Mouse (Mus musculus) urinary bladder, postnatal 36 days (tissue): ENCODE data around the gene Tmem179.

ENCODE experiments used
- DNase-seq, 2 experiments: peaks; one replicate each; pipeline ENCODE4 v3.0.0; 2022; ENCODE audit warnings: low spot score in 2 of 2, mixed read lengths in 1 of 2

Gene Tmem179

DNA sequence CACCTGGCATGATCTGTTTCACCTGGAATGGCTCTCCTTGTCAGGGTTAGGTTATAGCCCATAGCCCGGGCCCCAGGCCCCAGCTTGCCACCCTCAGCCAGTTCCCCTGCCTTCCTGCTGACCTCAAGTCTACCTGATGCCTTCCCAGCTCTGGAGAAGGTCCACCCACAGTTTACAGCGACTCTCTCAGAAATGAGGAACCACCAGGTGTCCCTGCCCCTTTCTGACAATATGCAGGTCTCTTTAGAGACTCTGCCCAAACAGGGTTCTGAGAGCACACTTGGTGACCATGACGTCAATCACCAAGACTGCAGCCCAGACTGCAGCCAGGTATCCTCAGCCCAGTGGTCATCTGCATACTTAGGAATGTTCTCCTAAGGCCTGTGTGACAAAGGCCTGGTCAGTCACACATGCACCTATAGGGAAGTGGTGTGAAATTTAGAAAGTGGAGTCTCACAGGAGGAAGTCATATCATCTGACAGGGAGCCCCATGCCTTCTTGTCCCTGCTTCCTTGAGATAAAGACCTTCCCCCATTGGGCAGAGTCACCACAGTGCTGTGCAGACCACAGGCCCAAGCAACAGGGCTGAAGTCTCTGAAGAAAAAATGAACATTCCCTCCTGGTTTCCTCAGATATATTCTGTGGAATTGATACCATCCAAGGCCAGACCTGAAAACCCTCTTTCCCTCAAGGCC lies 52.6 kb downstream of the Tmem179 start:
- no peak for DNase-seq

DNA sequence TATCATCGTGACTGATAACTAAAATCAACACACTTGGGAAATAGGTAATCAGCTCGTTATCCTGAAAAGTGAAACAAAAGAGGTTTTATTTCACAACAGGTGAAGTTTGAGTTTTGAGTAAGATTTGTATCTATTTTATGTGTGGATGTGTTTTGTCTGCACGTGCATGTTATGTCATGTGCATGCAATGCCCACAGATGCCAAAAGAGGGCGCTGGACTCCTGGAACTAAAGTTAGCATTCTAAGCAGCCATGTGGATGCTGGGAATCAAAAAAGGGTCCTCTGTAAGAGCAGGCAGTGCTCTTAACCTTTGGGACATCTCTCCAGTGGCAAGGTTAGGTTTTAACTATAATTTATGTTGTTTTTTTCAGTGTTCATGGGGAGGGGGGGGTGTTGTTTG lies 53.3 kb downstream of the Tmem179 start:
- no peak for DNase-seq

DNA sequence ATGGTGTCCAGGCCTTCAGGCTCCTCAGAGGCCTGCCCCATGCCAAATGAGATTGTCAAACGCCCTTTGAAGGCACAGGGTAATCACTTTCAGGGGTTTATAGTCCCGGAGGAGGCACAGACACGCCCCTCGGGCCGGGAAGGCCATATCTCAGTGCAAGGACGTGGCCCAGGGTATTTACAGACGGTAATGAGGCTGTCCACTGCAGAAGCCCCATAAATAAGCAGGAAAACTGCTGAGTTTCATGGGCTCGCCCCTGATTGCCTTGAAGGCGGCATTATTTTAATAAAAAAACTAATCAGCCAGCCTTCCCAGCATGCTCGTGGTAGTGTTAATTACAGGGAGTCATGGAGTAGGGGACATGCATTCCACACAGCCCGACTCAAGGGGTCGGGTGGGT lies 54.1 kb downstream of the Tmem179 start:
- DNase-seq = no peak

DNA sequence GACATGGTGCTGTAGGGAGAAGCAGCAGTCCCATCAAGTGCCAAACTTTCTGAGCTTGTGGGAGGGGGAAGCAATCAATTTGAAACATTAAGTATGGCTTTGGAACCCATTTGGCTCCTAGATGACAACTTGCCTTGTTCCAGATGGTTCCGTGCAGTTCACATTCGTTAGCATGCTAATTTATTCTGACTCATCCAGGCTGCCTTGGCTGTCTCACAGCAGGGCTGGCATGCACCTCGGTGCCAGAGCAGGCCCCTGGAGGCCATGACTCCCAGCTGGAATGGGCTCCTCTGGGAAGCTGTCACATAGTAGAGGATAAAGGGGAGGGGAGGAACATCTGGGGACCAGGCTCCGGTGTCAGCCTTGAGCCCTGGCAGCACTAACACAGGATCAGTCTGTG lies 58.7 kb downstream of the Tmem179 start:
- no peak for DNase-seq

DNA sequence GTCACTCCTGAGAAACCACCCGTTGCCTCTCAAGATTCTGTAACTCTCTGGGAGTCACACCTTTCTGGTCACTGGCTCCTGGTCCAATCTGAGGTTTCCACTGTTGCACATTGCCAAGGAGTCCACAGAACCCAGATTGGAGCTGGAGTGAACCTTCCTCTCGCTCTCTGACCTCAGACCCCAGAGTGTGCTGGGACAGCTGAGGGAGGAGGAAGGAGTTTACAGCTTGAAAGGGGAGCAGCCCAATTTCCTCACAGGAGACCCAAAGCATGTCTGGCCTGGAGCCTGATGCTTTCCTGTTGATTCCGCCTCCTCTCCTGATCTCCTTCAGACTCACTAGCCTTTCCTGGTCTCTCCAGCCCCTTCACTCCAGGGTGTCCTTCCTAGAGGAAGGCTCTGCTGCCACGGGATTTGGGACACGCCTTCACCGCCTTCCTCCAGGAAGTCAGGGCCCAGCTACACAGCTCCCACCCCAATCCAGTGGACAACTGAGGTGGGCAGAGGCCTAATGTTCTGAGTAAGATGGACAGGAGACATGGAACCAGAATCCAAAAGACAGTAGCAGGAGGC lies 60.3 kb downstream of the Tmem179 start:
- no peak for DNase-seq

DNA sequence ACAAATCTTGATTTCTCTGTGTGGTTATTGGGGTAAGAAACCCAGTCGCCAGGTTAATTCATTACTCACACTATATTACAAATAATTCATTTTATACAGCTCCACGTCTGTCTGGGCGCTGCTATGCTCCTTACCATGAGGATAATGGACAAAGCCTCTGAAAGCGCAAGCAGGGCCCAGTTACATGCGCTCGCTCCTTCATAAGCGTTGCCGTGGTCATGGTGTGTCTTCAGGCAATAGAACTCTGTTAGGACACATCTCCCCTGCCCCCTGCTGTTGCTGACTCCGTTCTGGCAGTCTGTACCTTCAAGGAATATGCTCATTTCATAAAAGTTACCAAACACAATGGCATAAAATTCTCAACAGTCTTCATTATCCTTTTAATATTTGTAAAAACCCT lies 64.7 kb downstream of the Tmem179 start:
- DNase-seq = no peak

DNA sequence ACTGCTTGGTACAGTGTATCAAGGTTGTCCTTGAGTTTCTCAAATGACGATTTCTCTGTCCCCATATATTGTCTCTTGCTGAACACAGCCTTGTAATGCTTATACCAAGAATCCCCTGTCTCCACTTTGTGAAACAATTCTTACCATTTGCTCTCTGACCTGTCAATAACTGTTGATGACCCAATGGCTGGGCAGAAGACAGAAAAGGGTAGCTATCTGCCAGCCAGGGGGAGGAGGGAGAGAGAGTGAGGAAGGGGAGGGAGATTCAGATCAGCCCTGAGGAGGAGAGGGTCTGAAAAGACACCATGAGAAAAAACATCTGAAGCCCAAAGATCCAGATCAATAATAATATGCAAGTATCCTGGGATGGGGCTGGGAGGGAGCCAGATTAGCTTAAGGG lies 65.2 kb downstream of the Tmem179 start:
- DNase-seq = no peak

DNA sequence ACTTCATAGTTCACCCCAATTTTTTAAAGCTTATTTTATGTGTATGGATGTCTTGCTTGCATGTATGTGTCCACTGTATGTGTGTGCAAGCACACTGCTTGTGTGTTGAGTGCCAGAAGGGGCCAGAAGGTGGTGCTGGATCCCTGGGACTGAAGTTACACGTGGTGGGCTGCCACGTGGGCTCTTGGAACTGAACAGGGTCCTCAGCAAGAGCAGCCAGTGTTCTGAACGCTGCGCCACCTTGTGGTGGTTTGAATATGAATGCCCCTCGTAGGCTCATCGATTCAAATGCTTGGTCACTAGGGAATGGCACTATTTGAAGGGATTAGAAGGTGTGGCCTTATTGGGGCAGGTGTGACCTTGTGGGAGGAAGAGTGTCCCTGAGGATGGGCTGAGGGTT lies 65.7 kb downstream of the Tmem179 start:
- DNase-seq = no peak
